Mouse (Mus musculus): ENCODE results near the gene Mex3d. TPM values are rescaled to one million over a fixed set of nuclear protein-coding genes. Genes with fewer than 3 reads are reported as not detected.
A peak's percentile ranks its signal among the peaks of the same experiment; 100 is the strongest.

Gene Mex3d
- total RNA-seq, 2 experiments from 2014 or later, result 33.6 to 36.6 TPM

DNA sequence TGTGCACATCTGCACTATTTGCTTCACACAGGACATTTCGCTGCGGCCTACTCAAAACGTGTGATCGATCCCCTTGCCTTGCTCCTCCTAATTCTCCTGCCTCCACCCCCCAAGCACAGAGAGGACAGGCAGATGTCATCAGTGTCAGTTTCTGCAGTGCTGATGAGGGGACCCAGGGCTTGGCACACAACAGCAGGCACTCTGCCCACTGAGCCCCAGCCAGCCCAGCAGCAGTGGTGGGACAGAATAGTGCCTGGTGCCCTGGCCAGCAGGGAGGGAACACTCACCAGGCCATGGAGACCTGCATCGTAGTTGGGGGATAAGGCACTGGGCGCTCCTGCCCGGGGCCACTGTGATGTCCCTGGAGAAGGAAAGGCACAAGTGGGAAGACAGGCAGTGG lies 28.1 kb upstream of the Mex3d start:
- DNase-seq (ENCODE audit: low spot score in 2 of 2), result no peak

DNA sequence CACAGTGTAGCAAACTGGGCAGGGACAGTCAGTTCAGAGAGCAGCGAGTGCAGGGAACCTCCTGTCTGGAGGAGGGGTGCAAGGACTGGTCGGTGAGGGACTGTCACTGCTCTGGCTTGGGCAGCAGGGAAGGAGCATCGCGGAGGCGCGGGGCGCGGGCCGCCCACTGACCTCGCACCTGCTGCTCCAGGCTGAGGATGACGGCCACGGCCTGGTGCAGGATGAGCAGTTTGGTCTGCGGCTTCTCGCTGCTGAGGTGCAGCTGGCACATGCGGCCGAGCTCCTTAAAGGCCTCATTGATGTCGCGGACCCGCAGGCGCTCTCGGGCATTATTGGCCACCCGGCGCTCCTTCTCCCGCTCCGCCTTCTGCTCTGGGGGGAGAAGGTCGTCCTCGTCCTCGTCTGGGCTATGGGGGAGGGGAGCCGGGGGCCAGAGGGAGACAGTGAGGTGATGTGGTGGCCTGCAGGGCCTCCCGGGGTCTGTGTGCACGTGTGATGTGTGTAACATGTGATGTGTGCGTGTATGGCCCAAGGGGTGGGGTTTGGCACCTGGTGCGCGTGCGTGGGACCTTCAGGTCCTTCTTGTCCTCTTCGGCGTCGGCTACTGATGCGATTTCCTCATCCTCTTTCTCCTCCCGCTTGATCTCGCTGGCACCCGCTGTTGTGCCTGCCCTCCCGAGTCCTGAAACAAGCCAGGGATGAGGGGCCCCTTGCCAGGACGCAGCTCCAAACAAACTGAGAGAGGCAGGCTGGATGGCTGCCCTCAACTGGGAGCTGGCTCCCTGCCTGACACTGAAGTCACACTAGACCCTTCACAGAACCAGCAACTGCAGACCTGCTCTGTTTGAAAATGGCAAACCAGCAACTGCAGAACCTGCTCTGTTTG lies 25.4 kb upstream of the Mex3d start:
- DNase-seq (ENCODE audit: low spot score in 2 of 2), result peak; percentile 85 to 89

DNA sequence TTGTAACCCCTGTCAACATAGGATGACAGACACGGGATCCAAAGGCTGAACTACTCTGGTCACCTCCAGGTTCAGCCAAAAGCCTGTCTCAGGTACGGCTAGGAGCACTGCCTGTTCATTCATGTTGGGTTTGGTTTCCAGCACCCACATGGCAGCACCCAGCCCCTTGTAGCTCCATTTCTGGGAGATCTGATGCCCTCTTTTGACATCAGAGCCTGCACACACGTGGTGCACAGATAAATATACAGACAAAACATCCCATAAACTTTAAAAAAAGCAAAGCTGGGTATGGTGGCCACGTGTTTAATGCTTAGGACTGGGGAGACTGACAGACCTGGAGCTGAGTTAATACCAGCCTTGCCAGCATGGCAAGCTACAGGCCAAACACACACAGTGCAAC lies 20.5 kb upstream of the Mex3d start:
- no peak for DNase-seq (ENCODE audit: low spot score in 2 of 2)

DNA sequence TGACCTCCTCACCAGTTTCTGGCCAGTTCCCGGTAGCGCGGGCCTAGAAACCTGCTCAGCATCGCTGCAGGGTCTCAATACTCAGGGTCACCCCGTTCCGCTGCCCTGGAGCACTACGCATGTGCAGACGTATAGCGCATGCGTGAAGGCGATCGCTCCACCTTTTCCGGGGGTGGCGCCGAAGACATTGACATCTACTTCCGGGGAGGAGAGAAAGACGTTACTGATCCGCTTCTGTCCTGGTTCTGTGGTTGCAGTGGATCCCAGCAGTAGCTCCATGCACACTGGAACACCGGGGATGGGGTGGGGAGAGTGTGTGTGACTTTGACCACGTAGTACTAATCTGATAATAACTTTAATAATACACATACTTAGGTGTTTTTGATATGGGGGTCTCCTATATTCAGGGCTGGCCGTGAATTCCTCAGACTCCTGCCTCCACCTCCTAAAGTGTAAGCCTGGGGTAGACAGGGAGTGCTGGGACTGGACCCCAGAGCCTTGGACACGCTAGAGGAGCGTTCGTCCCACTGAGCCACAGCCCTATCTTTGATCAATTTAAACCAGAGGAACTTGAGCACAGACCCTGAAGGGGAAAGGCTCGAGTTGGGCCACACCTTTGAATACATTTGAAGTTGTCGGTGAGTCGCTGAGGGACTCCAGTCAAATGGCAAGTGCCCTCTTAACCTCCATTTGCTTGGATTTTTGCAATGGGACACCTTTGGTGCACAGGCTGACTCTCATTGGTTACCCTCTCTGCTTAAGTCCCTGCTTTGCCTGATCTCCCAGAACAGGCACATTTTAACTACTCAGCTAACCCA lies 19.4 kb upstream of the Mex3d start, which contains the start of gene Uqcr11:
TSS of gene Uqcr11 (minus strand) at position 147 of the 818 bp plus-strand sequence.
- DNase-seq (ENCODE audit: low spot score in 2 of 2), result peak; percentile 88 to 93

DNA sequence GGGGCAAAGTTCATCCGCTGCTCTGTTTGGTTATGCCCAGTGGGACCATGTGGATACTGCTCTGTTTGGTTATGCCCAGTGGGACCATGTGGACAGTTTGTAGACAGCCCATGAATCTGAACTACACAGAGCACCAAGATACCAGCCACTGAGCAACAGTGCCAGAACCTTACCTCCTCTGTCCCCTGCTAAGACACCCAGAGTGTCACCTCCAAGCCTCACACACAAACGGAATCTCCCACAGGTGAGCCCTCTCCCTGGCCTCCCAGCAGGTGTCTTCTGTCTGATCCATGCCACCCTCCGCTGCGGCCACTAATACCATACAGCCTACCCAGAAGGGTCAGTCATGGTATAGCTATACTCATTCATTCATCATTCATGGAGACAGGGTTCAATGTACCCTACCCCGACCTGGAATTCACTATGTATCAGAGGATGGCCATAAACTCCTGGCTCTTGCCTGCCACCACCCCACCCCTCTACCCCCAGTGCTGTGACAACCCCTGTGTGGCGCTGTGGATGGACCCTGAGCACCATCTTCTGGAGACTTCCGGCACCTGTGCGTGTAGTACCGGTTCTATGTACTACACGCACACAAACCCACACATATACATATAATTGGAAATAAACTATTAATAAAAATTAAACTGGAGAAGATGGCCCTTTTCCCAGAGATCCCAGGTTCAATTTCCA lies 18.2 kb upstream of the Mex3d start:
- no peak for DNase-seq (ENCODE audit: low spot score in 2 of 2)

DNA sequence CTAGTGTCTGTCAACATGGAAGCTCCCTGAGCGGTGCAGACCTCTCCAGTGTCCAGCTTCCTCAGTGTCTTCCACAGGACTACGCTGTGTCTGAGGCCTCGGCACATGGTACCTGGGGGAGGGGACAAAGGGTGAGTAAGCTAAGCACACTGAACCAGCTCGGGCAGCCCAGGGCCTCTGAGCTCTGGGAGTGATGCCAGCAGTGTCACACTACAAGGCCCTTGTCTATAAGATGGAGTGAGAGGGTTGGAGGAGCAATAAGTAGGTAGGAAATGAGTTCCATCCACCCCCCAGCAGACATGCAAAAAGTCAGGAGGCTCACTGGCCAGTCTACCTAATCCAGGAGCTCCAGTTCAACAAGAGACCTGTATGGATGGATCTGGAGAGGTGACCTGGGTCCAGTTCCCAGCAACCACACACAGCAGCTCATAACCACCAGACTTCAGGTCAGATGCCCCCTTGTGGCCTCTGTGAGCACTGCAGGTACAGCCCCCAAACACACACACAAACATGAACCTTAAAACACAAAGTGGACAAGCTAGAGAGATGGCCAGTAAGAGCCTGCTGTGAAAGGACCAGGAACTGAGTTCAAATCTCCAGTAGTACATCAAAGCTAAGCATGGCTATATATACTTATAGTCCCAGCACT lies 15.7 kb upstream of the Mex3d start:
- no peak for DNase-seq (ENCODE audit: low spot score in 2 of 2)

DNA sequence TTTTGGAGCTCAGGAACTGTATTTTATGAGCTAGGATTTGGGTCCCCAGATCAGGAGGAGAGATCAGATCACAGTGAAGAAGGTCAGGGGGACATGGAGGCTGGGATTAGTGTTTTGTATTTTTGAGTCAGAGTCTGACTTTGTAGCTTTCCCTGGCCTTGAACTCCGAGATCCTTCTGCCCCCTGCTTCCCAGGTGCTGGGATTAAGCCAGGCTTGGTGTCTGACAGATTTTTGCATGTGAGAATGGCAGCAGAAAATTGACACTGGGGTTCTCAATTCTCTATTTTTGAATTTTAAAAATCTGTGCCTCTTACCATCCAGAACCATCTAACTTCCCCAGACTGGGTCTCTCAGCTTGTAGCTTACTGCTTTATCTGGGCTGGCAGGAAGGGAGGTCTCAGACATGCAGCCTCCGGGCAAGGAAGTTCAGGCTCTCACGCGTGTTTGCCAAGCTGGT lies 13.3 kb upstream of the Mex3d start:
- DNase-seq (ENCODE audit: low spot score in 2 of 2), result no peak

DNA sequence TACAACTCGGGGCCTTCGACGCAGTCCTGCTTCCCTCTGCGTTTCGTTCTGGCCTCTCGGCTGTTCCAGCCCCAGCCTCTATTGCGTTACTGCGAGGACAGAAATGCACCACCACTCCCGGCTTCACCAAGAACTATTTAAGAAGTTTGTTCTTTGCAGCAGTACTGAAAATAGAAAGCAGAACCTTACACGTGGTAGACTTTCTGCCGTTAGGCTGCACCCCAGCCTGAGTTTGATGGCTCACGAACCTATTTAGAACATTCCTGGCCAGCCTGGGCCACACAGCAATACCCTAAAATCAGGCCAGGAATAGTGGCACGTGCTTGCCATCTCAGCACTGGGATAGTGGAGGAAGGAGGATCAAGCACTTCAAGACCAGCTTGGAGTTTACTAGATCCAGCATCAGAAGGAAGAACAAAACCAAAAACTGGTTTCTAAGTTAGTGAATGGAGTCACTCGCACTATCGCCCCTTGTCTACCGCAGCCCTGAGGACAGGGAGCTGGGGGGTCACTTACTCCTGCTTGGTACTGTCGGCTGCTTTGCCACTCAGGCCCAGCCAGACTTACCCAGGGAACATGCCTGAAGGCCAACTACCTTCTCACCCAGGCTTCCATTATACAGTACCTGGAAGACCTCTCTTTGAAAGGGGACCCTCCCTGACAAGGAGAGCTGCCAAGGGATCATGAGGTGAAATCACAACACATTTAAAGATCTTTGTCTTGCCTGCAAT lies 12.7 kb upstream of the Mex3d start:
- no peak for DNase-seq (ENCODE audit: low spot score in 2 of 2)

DNA sequence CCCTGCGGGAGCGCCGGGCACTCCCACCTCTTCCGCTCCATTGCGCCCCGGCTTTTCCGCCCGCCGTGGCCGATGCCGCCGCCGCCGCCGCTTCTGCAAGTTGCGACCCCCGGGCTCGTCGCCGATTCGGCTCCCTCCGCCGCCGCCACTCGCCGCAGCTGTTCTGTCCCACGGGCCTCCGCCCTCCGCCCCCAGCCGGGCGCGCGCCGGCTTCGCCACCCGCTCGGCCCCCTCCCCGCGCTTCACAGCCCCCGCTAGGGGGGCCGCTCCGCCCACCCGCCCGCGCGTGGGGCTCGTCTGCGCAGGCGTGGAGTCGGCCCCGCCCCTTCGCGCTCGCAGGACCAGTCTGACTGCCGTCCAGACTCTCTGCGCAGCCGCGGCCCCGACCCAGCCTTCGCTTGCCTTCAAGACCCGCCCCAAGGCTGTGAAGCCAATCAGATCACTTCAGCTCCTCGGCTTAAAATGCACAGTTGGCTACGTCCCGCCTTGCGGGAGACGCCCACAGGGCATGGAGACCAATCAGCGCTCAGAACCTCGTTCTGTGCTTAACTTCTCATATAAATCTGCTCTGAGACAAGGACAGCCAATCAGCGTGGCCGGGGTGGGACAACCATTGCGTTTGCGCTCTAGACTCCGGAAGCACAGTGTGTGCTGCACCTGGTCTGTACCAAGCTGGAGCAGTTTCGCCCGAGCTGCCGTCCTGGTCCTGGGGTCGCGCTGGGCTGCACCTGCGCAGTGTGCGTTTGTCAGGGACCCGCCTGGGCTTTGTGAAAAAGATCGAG lies 11.9 kb upstream of the Mex3d start, which contains the start of gene Mbd3:
TSS of gene Mbd3 (minus strand) at position 360 of the 782 bp plus-strand sequence.
- peak; percentile 98 to 100 for DNase-seq (ENCODE audit: low spot score in 2 of 2)

DNA sequence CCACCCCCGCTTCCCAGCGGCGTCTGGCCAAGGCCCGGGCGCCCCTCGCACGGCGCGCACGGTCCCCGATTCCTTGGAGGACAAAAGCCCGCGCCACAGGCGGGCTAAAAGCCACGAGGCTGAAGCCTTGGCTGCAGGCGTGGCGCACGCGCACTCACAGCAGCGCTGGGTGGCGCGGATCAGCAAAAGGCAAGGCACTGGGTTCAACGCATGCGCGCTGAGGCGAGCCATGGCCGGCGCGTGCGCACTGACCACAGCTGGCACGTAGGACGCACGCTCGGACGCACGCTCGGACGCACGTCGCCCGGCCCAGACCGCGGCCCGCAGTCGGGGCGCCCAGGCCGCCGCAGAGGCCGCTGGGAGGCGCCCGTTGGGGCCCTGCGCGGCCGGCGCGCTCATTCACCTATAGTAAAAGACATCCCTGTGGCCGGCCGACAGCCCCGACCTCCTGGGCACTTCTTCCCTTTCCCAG lies 11.3 kb upstream of the Mex3d start:
- peak; percentile 97 to 98 for DNase-seq (ENCODE audit: low spot score in 2 of 2)

DNA sequence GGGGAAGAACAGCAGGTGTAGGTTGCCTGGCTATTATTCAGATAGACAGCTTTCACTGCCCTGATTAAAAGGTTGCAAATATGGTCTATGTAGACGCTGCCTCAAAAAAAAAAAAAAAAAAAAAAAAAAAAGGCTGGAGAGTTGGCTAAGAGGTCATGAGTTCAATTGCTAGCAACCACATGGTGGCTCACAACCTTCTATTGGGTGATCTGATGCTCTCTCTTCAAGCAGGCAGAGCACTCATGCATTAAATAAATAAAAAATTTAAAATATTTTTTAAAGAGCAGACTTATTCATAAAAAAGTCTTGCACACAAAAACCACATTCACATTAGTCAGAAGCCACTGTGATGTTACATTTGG lies 10.7 kb upstream of the Mex3d start:
- no peak for DNase-seq (ENCODE audit: low spot score in 2 of 2)

DNA sequence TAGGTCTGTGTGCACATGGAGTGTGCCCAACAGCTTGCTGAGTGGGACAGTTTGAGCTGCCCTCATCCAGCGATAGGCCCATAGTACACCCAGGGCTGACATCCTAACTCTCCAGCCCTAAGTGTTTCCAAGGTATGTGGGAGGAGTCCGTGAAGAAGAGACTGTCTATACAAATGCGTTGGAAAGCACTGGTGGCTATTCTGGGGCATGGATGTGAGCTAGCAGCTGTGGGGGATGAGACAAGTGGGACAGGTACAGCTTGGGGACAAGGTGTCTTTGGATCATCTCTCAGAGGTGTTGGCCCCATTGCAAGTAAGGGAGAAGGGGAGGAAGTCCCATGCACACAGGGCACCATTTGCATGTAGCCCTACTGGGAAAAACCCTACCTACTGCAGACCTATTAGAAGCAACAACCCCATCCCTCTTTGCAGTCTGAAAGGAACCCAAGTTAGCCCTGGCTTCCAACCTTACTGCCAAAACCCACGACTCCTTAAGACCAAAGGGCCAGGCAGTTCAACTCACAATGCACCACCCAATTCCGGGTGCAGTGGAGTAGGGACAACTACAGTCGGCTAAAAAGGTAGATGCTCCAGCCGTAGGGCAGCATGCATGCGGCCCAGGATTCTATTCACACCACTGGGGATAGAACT lies 10.2 kb upstream of the Mex3d start:
- no peak for DNase-seq (ENCODE audit: low spot score in 2 of 2)

DNA sequence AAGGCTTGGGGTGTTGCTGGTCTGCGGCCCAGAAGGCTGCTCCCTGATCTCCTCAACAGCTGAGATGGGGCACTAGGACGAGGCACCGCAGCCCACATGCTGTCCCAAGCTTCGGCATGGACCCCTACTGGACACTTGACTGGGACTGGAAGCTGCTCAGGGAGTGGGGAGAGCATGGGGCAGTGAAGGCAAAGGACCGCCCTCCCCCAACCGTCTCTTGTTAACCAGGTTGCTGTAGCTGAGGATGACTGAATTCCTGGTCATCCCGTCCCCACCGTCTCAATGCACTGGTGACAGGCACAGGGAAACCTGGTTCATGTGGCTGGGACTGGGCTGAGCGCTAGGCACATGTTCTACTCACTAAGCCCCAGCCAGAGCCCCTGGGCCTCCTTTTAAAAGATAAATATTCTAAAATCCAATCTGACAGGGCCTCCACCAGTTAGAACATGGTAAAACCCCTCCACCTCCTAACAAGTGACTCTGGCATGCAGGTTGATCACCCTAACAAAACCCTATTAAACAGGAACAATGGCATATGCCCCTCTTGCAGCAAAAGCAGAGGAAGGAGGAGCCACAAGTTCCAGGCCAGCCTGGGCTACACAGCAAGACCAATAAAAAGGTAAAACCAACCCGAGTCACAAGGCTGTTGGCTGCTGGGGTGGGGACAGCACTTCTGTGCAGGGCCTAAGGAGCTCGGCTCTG lies 9.5 kb upstream of the Mex3d start:
- DNase-seq (ENCODE audit: low spot score in 2 of 2), result no peak

DNA sequence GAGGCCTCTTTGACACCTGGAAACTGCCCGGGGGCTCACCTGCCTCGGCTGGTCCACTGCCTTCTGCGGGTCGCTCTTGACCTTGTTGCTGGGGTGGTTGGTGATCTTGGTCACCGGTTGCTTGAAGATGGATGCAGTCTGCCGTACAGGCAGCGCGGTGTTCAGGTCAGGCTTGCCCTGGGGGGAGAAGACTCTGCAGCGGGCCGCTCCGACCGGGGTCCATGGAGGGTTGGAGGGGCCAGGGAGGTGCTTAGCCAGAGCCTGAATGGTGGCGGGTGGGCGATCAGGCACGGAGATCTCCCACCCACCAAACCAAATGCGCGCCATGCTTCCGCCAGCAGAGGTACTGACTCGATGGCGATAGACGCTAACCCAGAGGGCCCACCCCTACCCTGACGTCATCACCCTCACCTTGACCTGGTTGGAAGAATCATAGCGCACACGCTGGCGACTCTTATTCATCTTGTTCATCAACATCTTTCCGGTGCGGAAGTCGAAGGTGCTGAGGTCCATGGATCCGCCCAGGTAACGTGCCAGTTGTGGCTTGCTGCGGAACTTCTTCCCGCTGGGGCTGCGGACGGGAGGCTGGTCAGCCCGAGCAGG lies 7.7 kb upstream of the Mex3d start:
- DNase-seq (ENCODE audit: low spot score in 2 of 2), result no peak

DNA sequence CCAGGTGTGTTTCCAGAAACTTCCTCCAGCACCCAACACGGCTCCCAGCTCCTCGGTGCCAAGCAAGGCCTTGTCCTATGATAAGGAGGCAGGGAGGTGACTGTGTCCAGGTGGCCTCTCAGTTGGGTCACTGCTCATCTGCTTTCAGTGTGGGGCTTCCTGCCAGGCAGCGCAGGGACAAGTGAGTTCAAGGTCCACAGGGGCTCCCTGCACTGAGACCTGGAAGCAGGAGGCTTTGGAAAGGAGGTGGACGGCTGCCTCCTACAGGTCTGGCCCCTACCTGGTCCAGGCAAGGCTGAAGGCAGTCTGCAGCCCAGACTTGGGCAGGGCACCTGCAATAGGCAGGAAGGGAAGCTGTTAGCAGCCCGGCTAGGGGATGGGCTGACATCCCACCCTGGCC lies 5.2 kb upstream of the Mex3d start:
- no peak for DNase-seq (ENCODE audit: low spot score in 2 of 2)

DNA sequence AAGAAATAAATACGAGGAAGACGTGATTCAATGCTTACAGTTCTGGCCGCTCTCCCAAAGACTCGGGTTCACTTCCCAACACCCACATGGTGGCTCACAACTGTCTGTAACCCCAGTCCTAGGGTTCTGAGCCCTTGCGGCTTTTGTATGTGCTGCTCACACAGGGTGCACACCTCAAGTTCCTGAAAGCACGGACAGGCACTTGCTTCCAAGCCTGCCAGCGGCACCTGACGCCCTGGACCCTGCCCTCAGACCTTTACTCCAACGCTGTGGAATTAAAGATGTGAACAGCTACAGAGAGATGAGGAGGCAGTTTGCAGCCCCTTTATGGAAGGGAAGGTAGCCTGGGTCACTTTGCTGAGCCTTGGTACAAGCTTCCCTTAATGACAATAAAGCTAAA lies 3.2 kb upstream of the Mex3d start:
- DNase-seq (ENCODE audit: low spot score in 2 of 2), result no peak

DNA sequence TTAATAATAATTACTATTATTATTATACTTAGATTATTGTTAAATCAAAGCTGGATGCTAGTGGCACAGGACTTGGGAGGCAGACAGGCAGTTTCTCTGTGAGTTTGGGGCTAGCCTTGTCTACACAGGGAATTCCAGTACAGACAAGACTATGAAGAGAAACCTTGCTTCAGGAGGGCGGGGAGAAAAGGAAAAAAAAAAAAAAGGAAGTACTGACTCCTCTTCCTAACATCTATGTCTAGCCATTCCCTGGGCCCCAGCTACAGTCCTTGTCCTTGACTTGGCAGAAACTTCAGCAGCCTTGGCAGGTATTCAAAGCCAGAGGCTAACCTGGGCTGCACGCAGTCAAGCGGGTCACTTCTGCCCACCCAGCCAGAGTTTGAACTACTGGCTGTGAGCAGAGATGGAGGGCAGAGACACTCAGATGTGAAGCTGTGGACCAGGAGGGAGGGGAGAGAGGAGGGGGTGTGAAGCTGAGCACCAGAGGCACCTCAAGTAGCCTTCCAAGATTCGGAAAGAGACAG lies 1.8 kb upstream of the Mex3d start:
- DNase-seq (ENCODE audit: low spot score in 2 of 2), result no peak

DNA sequence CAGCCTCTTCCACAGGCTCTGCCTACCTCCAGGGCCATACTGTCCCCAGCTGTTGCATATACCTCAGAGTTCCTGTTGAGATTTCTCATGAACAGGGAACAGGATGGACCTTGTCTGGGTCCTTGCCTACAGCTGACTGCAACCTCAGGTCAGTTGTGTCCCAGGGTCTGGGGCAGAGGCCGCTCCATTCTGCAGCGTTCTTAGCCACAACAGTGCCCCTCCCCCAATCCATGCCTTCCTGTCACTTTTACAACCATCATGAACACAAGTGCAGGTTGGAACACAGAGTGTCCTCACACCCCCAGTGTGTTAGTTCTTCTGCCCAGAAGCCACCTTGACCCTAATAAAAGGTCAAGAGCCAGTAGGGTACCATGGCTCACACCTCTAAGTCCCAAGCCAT lies 1.3 kb upstream of the Mex3d start:
- DNase-seq (ENCODE audit: low spot score in 2 of 2), result no peak

All from layer of hippocampus, postnatal 10 days (tissue).